Mouse (Mus musculus) stomach, embryonic 14.5 days (tissue): ENCODE measurements around the gene Dlat. TPM values are rescaled to one million over a fixed set of nuclear protein-coding genes. Genes with fewer than 3 reads are reported as not detected.
"Not testable (repeated sequence)": the region's sequence is repeated elsewhere in the genome, so short reads cannot be mapped to it uniquely, and the experiment has no call there.

Source experiments
- ATAC-seq: fragments of 200-750 bp; cut with Nextera tagmentation; 2 replicates; pipeline ENCODE4 v1.8.0; 2017; ENCODE audit warnings: low read depth, moderate TSS enrichment; ENCODE audit not compliant: insufficient number of reproducible peaks, insufficient read depth, low FRiP score
- H3K27ac ChIP-seq: fragments of 300-500 bp; sonication (generic); 2 replicates; pipeline ENCODE4 v1.5.1; 2014; ENCODE audit warnings: mild to moderate bottlenecking, low read length, moderate library complexity, mixed read lengths
- H3K27me3 ChIP-seq: fragments of 300-500 bp; sonication (generic); 2 replicates; pipeline ENCODE4 v1.6.1; 2014; ENCODE audit warnings: low read length, control low read depth, mixed read lengths; ENCODE audit not compliant: control insufficient read depth, insufficient read depth
- H3K36me3 ChIP-seq: fragments of 300-500 bp; sonication (generic); 2 replicates; pipeline ENCODE4 v1.6.1; 2014; ENCODE audit warnings: mild to moderate bottlenecking, control low read depth, low read length, moderate library complexity, mixed read lengths; ENCODE audit not compliant: control insufficient read depth, insufficient read depth
- H3K4me1 ChIP-seq: fragments of 300-500 bp; sonication (generic); 2 replicates; pipeline ENCODE4 v1.6.1; 2014; ENCODE audit warnings: low read length, control low read depth, mixed read lengths; ENCODE audit not compliant: control insufficient read depth, insufficient read depth
- H3K4me2 ChIP-seq: fragments of 300-500 bp; sonication (generic); replicated peaks from 2 replicates; pipeline ENCODE4 v1.6.1; 2014; ENCODE audit warnings: low read depth, low read length, control low read depth
- H3K4me3 ChIP-seq: fragments of 300-500 bp; sonication (generic); 2 replicates; pipeline ENCODE4 v1.5.1; 2014; ENCODE audit warnings: low read depth, low read length, control low read depth
- H3K9ac ChIP-seq: fragments of 300-500 bp; sonication (generic); replicated peaks from 2 replicates; pipeline ENCODE4 v1.6.1; 2014; ENCODE audit warnings: low read depth, mild to moderate bottlenecking, control low read depth, low read length, moderate library complexity, mixed read lengths
- H3K9me3 ChIP-seq: fragments of 300-500 bp; sonication (generic); 2 replicates; pipeline ENCODE4 v1.6.1; 2016; ENCODE audit warnings: low read depth, low read length, control low read depth; ENCODE audit not compliant: control insufficient read depth
- WGBS: fragments of 180-500 bp; shearing (Covaris S2); extraction: QIAGEN DNeasy Blood & Tissue Kit; methylation state at CpG from one replicate; pipeline ENCODE4 v1.1.7; 2014; 5-methylcytosine and 5-hydroxymethylcytosine counted together
- polyA plus RNA-seq: library from polyadenylated mRNA; unstranded; fragments of >200 nt; fragmentation: Nextera tagmentation; extraction: Ambion mirVana; gene quantifications from 2 replicates; pipeline ENCODE4 v1.2.1, GENCODE M21; 2014

The Dlat gene
- polyA plus RNA-seq, 1 experiment from 2014 or later: 47.9 TPM

- H3K36me3 ChIP-seq: peaks cover 29% of the 10 kb centered on the region
- no peaks in the 10 kb centered on the region for H3K9me3 ChIP-seq
- no peaks in the 10 kb centered on the region for H3K27me3 ChIP-seq
- no peak overlapping the region for H3K9ac ChIP-seq
- no peak overlapping the region for H3K4me3 ChIP-seq
- ATAC-seq: no peak
- no peak overlapping the region for H3K4me2 ChIP-seq
- 93% methylated on average over 11 of the region's 11 CpGs for WGBS
- H3K4me1 ChIP-seq: no peaks in the 10 kb centered on the region
- H3K27ac ChIP-seq: no peak overlapping the region
Observed at GRCm38 (mm10) chr9:50634270-50634669, 25.3 kb downstream of the Dlat start.

GRCm38 (mm10) chr9:50633059-50633458, 26.5 kb downstream of the Dlat start:
- no peak for ATAC-seq
- 69% methylated on average over 2 of the region's 2 CpGs for WGBS

GRCm38 (mm10) chr9:50632016-50632688, 27.4 kb downstream of the Dlat start:
- no peak for ATAC-seq
- no peak overlapping the region for H3K4me2 ChIP-seq
- no peaks in the 10 kb centered on the region for H3K9me3 ChIP-seq
- H3K27ac ChIP-seq: no peak overlapping the region
- H3K4me1 ChIP-seq: no peaks in the 10 kb centered on the region
- H3K4me3 ChIP-seq: no peak overlapping the region
- H3K9ac ChIP-seq: no peak overlapping the region
- H3K36me3 ChIP-seq: peaks cover 15% of the 10 kb centered on the region
- 83% methylated on average over 6 of the region's 6 CpGs for WGBS
- no peaks in the 10 kb centered on the region for H3K27me3 ChIP-seq

More at GRCm38 (mm10) chr9:50633059-50633458, 26.5 kb downstream of the Dlat start:
- H3K4me1 ChIP-seq: no peaks in the 10 kb centered on the region
- H3K27ac ChIP-seq: no peak overlapping the region
- H3K9ac ChIP-seq: no peak overlapping the region
- H3K36me3 ChIP-seq: peaks cover 22% of the 10 kb centered on the region
- no peak overlapping the region for H3K4me2 ChIP-seq
- no peaks in the 10 kb centered on the region for H3K27me3 ChIP-seq
- H3K9me3 ChIP-seq: no peaks in the 10 kb centered on the region
- H3K4me3 ChIP-seq: no peak overlapping the region

GRCm38 (mm10) chr9:50630903-50631302, 28.7 kb downstream of the Dlat start:
- not testable (repeated sequence) for H3K4me1 ChIP-seq, H3K27ac ChIP-seq, H3K4me3 ChIP-seq, H3K4me2 ChIP-seq, H3K9me3 ChIP-seq, ATAC-seq, H3K9ac ChIP-seq, H3K27me3 ChIP-seq
- H3K36me3 ChIP-seq: peaks cover 11% of the 10 kb centered on the region
- WGBS: 90% methylated on average over 6 of the region's 8 CpGs

- no peak overlapping the region for H3K27ac ChIP-seq
- H3K4me3 ChIP-seq: peak overlapping the region; percentile 97
- no peaks in the 10 kb centered on the region for H3K9me3 ChIP-seq
- H3K27me3 ChIP-seq: no peaks in the 10 kb centered on the region
- 60% methylated on average over 9 of the region's 9 CpGs for WGBS
- no peak for ATAC-seq
- peak overlapping the region; percentile 72 for H3K4me2 ChIP-seq
- 0 out of 2 replicates have a peak, but pooled peaks cover 7% of the 10 kb centered on the region for H3K4me1 ChIP-seq
- peaks cover 19% of the 10 kb centered on the region for H3K36me3 ChIP-seq
- H3K9ac ChIP-seq: 0 out of 2 replicates have a peak overlapping the region, but pooled peaks have one; percentile 92
Observed at GRCm38 (mm10) chr9:50617794-50618330, 41.7 kb downstream of the Dlat start.

- H3K27me3 ChIP-seq: no peaks in the 10 kb centered on the region
- H3K4me3 ChIP-seq: peak within 1 kb of the TSS; percentile 97
- under 1% methylated on average over 73 of the region's 81 CpGs for WGBS
- H3K36me3 ChIP-seq: peaks cover 22% of the 10 kb centered on the region
- H3K9ac ChIP-seq: peak within 1 kb of the TSS; percentile 92
- ATAC-seq: peak; percentile 91
- peak within 1 kb of the TSS; percentile 97 for H3K27ac ChIP-seq
- H3K9me3 ChIP-seq: no peaks in the 10 kb centered on the region
- peak within 1 kb of the TSS; percentile 72 for H3K4me2 ChIP-seq
- H3K4me1 ChIP-seq: 0 out of 2 replicates have a peak, but pooled peaks cover 7% of the 10 kb centered on the region
Observed at GRCm38 (mm10) chr9:50616766-50617603, 42.6 kb downstream of the Dlat start, which contains the start of the genes Pih1d2 and Nkapd1. Gene Pih1d2 (plus strand): TSS chr9:50617321. Gene Nkapd1 (minus strand): TSS chr9:50617464.

GRCm38 (mm10) chr9:50616161-50616560, 43.4 kb downstream of the Dlat start:
- 33% methylated on average over 11 of the region's 11 CpGs for WGBS
- peaks cover 29% of the 10 kb centered on the region for H3K36me3 ChIP-seq
- H3K9ac ChIP-seq: peak overlapping the region; percentile 92
- H3K9me3 ChIP-seq: no peaks in the 10 kb centered on the region
- 0 out of 2 replicates have a peak, but pooled peaks cover 7% of the 10 kb centered on the region for H3K4me1 ChIP-seq
- no peaks in the 10 kb centered on the region for H3K27me3 ChIP-seq
- peak overlapping the region; percentile 97 for H3K27ac ChIP-seq
- H3K4me3 ChIP-seq: peak overlapping the region; percentile 97
- no peak for ATAC-seq
- H3K4me2 ChIP-seq: peak overlapping the region; percentile 72

GRCm38 (mm10) chr9:50612115-50612514, 47.5 kb downstream of the Dlat start:
- Histone ChIP-seq H3K27ac (no peak overlapping the region), H3K4me1 (0 out of 2 replicates have a peak, but pooled peaks cover 5% of the 10 kb centered on the region), H3K27me3 (no peaks in the 10 kb centered on the region), H3K4me2 (no peak overlapping the region), H3K9ac (no peak overlapping the region), H3K9me3 (no peaks in the 10 kb centered on the region), H3K4me3 (no peak overlapping the region), H3K36me3 (peaks cover 50% of the 10 kb centered on the region)
- 87% methylated on average over 4 of the region's 4 CpGs for WGBS
- no peak for ATAC-seq
